Mouse (Mus musculus) skeletal muscle tissue, adult 2 months (tissue): ENCODE results near the gene Evl.
"Not testable (repeated sequence)": the region's sequence is repeated elsewhere in the genome, so short reads cannot be mapped to it uniquely, and the experiment has no call there.

Source experiments
- DNase-seq: peaks from one replicate; pipeline ENCODE4 v3.0.0-alpha.2; 2012; ENCODE audit warnings: low read depth, low spot score

The Evl gene

DNA sequence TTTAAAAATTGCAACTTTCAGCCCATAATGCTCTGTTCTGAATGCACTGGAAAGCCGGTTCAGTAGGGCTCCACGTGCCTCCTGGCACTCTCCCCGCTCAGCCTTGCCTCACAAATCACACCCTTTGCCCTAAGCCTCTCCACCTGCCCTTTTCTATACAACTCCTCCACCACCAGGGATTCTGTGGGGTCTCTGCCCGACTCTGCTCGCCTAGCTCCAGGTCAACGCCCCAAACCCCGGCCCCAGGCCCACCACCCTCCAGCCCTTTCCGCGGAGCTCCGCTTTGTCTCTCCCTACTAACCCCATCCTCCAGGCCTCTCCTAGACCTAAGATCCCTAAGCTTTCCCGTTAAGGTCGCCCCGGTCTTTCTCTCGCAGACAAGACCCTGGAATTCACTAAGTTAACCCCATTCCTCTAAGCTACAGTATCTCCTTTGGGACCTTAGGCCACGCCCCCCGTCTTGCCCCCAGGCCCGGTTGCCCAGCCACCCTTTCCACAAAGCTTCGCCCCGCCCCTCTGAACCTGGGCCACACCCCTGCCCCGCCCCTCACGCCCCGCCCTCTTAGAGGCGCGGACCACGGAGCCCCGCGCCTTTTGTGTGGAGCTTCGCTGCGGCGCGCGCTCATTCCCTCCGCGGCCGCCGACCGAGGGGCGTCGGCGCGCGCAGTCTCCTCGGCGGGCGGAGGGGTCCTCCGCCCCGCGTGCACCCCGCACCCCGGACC, at the start of gene Evl:
Gene Evl, plus strand, starts transcription at position 601 of the 722 bp plus-strand sequence.
- peak; percentile 35 for DNase-seq

- no peak for DNase-seq
Observed at GRCm38 (mm10) chr12:108505846-108506245, 48.7 kb upstream of the Evl start.

- not testable (repeated sequence) for DNase-seq
Observed at GRCm38 (mm10) chr12:108507046-108507445, 47.5 kb upstream of the Evl start.

- no peak for DNase-seq
Observed at GRCm38 (mm10) chr12:108510571-108510970, 43.9 kb upstream of the Evl start.

- DNase-seq, result no peak
Observed at GRCm38 (mm10) chr12:108511009-108511408, 43.5 kb upstream of the Evl start.

DNA sequence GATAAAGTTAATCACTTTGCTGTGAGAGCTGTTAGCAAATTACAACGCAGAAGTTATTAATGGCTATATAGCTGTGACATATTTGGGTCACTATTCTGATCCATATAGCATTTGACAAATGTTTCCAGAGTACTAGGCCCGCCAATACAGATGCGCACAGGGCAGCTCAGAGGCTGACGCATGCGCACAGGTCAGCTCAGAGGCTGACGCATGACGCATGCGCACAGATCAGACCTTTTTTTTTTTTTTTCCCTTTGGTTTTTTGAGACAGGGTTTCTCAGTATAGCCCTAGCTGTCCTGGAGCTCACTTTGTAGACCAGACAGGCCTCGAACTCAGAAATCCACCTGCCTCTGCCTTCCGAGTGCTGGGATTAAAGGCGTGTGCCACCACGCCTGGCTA, 39.1 kb upstream of the Evl start:
- no peak for DNase-seq

DNA sequence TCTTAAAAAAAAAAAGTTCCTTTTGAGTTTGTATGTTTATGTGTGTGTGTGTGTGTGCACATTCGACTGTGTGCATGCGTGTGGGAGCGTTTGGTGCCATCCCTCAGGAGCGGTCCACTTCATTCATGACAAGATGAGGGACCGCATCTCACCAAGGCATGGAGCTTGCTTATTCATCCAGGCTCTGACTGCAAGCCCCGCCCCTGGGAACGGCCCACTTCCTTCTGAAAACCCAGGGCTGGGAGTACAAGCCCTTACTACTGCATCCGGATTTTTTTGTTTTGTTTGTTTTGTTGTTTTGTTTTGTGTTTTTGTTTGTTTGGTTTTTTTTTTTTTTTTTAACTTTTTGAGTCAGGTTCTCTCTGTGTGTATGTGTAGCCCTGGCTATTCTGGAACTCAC, 35.1 kb upstream of the Evl start:
- DNase-seq, result no peak

DNA sequence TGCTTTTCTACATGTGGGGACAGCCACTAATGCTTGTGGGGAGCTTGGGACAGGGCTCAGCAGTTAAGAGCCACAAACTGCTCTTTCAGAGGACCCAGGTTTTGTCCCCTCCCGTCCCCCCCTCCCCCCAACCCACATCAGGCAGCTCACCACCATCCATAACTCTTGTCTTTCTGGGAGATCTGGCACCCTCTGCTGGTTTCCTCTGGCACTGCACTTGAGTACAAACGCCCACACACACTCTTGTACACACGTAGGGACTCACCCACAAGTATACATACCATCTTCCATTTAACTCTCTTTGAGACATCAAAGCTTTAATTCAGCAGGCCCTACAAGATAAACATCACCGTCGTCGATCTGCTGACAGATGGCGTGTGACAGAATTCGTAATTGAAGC, 25.3 kb upstream of the Evl start:
- DNase-seq, result peak; percentile 21

DNA sequence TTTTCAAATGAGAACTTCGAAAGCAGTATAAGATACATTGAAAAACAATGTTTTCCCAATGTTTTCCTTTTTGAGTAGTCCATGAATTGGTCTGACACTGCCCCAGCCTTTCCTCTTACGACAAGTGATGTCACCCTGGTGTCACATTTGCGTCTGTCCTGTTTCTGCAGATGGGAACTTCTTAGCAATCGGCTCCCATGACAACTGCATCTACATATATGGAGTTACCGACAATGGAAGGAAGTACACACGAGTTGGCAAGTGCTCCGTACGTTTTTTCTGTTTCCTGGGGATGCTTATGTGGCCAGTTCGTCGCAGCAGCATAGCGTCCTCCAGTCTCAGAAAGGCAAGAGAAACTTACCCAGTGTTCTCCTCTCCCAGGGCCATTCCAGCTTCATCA, 20.0 kb upstream of the Evl start:
- DNase-seq, result no peak

GRCm38 (mm10) chr12:108536461-108536860, 18.1 kb upstream of the Evl start:
- no peak for DNase-seq

- DNase-seq, result no peak
Observed at GRCm38 (mm10) chr12:108541088-108541487, 13.4 kb upstream of the Evl start.

DNA sequence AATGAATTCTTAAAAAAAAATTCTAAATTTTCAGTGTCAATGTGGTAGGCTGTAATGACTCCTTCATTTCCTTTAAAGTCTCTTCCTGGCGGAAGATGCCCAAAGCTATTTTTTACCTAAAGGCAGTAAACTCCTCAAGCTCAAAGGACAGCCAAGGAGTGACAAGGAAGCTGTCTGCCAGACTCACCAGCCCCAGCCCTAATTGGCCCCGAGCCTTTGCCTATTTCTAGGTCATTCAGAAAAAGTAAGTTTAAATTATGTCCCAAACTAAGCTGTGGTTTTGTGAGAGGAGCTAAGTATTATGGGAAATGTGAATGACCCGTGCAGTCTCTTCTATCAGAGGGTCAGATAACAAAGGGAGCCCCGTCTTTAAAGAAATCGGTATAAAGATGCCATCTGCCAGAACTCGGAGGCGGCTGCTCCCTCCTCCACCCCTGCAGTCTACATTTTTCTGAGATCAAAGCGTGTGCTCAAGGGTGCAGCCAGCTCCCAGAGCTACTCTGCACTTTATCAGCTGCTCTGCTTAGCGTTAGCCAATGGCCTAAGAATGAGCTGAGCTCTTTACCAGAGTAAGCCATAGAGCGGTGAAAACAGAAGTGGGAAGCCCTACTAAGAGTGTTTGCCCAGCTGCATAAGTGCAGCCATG, 7.9 kb upstream of the Evl start:
- DNase-seq, result no peak

DNA sequence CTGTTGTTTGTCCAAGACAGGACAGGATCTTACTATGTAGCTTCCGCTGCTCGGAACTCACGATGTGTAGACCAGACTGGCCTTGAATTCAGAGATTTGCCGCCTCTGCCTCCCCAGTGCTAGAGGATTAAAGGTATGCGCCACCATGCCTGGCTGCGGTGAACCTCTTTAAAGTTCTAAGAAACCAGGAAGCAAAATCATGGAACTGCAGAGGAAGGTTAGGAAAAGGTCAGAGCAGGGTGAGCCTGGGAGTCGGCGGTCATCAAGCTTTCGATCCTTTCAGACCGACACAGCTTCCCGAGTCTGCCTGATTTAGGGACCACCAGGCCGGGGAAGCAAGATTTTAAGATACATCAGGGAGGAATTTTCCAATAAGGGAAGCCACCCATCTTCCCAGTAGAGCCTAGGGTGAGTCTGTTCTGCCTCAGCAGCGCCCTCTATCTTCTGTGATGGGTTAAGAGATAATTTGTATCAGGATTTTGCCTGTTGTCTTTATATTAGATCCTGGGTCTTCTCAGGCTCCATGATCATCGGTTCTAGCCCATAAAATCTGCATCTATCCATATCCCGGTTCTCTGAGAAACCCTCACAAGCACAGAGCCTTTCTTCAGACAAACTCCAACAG, 7.2 kb upstream of the Evl start:
- DNase-seq, result no peak

GRCm38 (mm10) chr12:108551731-108552130, 2.8 kb upstream of the Evl start:
- no peak for DNase-seq

- no peak for DNase-seq
Observed at GRCm38 (mm10) chr12:108553079-108553478, 1.4 kb upstream of the Evl start.

GRCm38 (mm10) chr12:108554861-108555556, 489 bp downstream of the Evl start:
- no peak for DNase-seq

- no peak for DNase-seq
Observed at GRCm38 (mm10) chr12:108558194-108558593, 3.7 kb downstream of the Evl start.

DNA sequence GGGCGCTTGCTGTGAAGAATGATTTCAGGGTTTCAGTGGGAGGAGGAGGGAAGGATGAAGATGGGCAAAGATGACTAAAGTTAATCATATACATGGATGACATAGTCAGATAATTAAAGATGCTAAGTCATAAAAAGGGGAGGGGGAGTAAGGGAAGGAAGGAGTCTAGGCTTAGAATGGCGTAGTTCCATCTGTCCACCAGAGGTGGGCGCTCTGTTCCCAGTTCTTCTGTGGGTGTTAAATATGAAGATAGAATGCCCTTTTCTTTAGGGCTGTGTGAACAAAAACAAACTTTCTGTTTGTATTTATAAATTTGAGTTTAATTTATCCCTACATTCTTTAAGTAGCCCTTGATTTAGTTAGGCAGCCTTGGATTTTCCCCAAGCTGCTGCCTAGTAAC, 8.7 kb downstream of the Evl start:
- no peak for DNase-seq

GRCm38 (mm10) chr12:108564910-108565506, 10.5 kb downstream of the Evl start:
- DNase-seq, result no peak

- no peak for DNase-seq
Observed at GRCm38 (mm10) chr12:108579156-108579871, 24.8 kb downstream of the Evl start.

- no peak for DNase-seq
Observed at GRCm38 (mm10) chr12:108583775-108584174, 29.3 kb downstream of the Evl start.
